Mouse (Mus musculus) T-helper 2 cell (primary cell): ENCODE measurements around the gene Snrpc.

Experiments used
- in situ Hi-C: fragments of 300-600 bp; cut with MboI, MseI; formaldehyde crosslinking; loops from one replicate; pipeline ENCODE4 v1.15.1; 2025; ENCODE audit warnings: high pct_unique_total_duplicates

Gene Snrpc

DNA sequence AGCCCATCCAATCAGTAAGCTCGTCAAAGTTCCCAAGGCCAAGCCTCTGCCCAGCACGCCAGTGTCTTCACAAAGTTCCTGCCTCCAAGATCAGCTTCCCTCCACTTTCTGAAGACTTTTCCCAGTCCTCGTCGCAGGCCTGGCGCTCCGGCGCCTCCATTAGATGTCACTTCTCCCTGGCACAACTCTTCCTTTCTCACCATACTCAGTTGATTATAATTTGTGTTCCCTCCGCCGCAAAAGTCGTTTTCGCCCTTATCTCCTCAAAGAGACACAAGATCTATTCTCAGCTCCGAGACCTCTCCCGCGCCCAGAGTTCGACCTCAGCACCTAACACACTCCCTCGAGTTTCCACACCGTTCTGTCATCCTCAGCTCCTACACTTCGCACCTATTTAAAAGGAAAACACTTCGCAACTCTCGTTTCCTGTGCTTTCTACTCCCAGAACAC lies 18.4 kb upstream of the Snrpc start:
- in situ Hi-C loops: no loop called here

DNA sequence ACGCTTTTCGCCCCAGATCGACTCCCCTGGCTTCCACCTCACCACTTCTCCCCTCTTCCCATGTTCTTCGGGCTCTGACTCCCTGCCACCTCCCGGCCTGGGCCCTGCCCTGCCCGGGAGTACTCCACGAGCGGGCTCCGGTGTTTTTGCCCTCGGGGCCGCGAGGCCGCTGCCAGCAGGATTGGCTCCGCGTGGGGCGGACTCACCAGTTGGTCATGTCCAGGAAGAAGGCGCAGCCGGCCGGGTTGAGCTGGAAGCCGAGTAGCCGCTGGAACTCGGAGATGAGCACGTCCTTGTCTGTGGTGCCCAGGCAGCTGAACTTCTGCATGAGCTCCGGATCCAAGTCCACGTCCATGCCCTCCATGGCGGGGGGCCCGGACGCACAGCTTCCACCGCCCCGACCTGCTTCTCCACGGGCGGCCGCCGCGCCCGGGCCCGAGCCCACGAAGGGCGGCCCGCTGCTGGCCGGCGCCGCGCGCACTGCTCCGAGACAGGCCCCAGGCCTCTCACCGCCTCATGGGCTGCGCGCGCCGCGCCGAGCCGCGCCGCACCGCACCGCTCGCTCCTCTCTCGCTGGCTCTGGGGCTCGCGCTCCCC lies 17.9 kb upstream of the Snrpc start:
- in situ Hi-C loops: loop anchor here (5.0 kb wide), 1 partner anchor 707 kb away; no protein-coding TSS in a partner anchor

DNA sequence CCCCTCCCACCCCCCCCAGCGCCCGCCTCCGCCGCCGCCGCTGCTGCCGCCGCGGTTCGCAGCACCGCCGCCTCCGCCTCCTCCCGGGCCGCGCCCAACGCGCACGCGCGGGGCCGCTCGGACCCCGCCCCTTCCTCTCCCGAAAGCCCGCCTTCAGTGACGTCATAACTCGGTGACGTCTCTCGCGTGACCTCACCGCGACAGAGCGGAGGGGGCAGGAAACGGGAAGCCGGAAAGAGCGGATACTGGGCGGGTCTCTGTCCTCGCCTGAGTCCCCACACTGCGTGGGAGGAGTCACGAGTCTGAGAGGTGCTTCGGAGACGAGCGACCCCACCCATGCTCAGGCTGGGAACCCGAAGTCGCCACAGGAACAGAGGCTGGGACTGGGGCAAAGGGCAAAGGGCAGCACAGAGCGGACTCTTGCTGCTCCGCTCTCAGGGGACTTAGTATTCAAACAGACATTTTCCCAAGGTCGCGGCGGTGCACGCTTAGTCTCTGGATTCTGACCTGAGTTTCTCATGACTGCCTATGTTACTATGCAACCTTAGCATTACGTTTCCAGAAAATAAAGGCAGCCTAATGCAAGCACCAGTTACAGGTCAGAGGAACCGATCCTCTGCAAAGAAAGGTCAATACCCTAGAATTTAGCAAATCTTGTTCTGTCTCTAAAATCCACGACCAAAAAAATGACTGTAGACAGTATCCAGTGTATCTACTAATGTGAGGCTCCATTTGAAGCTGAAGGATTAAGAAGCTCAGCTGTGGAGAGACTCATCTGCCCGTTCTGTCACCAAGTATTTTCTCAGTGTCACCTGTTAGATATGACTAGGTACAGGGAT lies 17.2 kb upstream of the Snrpc start, which contains the start of gene D17Wsu92e:
Gene D17Wsu92e, minus strand, starts transcription at position 81 of the 839 bp plus-strand sequence.
- in situ Hi-C loops: loop anchor here (5.0 kb wide), 1 partner anchor 707 kb away; no protein-coding TSS in a partner anchor

DNA sequence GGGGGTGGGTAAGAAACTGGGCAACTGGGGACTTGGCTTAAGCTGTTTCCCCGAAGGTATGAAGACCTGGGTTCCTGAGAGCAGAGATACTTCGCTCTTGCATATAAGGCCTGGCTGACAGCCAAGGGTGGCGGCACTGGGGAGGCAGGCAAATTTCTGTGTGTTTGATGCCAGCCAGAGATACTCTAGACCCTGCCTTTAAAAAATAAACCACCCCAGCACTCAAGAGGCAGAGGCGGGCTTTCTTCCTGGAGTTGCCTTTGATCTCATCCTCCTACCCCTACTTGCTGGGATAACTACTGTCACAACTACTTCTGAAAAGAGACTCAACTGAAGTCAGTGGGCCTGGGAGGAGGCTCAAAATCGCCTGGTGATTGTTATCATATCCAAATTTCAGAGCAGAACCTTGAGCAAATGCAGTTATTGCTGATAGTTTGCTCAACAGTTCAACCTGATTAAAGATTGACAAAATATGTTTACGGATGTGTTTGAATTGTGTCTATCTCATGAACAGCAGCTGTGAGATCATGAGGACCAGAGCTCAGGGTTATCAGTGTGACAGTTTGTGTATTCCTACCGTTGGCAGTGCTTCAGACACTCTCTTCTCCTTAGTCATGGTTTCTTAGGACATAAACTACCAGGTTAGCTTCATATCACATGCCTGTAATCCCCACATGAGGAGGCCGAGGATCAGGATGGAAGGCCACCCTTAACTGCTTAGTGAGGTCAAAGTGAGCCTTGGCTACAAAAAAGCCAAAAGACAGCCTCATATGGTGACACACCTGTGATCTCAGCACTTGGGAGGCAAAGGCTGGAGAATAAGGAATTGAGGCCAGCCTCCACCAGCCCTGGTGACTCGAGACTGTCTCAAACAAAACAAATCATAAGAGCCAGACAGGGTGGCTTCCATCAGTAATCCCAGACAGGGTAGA lies 16.3 kb upstream of the Snrpc start:
- in situ Hi-C loops: loop anchor here (5.0 kb wide), 1 partner anchor 706 kb away; no protein-coding TSS in a partner anchor

DNA sequence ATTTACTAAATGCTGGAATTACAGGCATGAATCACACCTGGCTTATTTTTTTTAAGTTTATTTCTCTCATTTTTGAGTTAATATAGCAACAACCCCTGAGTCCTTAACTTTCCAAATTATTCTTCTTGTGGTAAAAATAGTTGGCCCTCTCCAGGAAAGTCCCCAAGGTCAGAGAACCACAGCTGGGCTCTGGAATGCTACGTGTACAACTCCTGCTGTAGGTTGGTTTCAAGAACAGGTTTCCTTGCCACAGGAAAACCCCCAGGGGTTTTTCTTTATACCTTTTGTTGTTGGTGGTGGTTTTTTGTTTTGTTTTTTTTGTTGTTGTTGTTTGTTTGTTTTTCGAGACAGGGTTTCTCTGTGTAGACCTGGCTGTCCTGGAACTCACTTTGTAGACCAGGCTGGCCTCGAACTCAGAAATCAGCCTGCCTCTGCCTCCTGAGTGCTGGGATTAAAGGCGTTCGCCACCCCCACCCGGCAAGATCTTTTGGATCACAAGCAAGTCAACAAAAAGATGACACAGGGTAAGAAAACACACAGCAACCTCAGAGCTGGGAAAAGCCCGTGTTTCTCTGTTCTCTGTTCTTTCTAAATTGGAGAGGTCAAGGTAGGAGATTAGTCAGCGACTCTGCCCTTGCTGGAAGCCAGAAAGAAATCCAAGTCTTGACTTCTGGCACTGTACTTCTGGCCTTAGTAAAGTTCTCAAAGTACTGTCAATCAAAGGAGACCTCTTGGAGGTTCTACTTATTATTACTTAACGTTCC lies 14.6 kb upstream of the Snrpc start:
- in situ Hi-C loops: loop anchor here (5.0 kb wide), 1 partner anchor 704 kb away; no protein-coding TSS in a partner anchor

DNA sequence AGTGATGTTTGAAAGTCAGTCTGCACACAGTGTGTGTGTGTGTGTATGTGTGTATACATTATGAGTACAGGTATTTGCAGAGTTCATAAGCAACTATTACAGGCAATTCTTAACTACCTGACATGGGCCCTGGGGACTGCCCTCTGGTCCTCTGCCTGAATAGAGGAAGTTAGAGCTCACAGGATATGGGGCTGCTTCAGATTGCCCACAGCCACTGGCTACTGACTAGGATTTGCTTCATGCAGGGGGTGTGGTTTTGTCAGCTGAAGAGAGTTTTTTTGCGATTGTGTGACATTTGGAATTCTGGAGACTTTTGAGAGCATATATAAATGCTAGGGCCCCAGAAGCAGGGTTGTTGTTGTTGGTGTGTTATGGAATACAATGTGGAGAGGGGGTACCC lies 13.0 kb upstream of the Snrpc start:
- in situ Hi-C loops: loop anchor here (5.0 to 25.0 kb wide), 2 partner anchors 702 to 1988 kb away; partner anchors contain the start of genes Gm20683, Jmjd8, Rhbdl1 and Rhot2

DNA sequence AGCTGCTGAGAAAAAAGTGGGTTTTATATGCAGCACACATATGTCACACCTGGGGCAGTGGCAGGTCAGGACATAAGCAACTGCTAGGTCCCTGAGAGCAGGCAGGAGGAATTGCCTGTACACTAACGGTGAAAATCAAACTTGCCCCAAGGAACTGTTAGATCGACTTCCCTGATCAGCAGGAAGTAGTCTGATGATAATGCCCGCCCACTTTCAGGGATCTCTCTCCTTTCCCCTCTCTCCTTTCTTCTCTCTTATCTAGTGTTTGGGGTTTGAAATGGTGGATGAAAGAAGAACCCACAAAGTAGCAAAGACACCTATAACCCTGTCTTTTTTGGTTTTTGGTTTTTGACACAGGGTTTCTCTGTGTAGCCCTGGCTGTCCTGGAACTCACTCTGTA lies 12.4 kb upstream of the Snrpc start:
- in situ Hi-C loops: loop anchor here (25.0 kb wide), 1 partner anchor 1988 kb away; the partner anchor contains the start of genes Gm20683, Jmjd8, Rhbdl1 and Rhot2

DNA sequence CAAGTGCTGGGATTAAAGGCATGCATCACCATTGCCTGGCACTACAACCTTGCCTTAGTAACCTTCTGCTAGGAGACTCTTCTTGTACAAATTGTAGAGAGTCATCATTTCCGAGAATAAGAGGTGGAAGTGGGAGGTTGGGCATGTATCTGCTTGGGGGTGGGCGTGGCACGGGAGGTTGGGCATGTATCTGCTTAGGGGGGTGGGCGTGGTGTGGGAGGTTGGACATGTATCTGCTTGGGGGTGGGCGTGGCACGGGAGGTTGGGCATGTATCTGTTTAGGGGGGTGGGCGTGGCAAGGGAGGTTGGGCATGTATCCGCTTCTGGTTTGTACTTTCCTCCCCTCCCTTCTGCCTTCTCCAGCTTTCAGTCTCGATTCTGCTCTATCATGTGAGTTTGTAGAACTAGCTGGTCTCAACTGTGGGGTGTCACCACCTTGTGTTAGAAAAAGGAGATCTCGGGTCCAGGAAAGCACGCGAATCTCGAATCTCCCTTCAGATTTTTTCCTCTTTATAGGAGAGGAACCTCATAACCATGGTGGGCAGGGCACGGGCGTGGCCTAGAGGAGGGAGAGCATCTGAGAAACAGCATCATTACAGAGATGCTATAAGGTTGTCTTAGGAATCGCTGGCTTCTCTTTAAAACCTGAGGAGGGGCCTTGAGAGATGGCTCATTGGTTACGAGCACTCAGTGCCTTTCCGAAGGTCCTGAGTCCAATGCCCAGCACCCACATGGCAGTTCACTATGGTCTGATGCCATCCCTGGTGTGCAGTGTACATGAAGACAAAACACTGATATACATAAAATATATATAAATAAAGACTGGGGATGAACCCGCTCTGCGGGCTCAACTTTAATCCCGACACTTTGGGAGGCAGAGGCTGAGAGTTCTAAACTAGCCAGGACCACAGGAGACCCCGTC lies 11.7 kb upstream of the Snrpc start:
- in situ Hi-C loops: loop anchor here (25.0 kb wide), 1 partner anchor 1989 kb away; the partner anchor contains the start of genes Gm20683, Jmjd8, Rhbdl1 and Rhot2

DNA sequence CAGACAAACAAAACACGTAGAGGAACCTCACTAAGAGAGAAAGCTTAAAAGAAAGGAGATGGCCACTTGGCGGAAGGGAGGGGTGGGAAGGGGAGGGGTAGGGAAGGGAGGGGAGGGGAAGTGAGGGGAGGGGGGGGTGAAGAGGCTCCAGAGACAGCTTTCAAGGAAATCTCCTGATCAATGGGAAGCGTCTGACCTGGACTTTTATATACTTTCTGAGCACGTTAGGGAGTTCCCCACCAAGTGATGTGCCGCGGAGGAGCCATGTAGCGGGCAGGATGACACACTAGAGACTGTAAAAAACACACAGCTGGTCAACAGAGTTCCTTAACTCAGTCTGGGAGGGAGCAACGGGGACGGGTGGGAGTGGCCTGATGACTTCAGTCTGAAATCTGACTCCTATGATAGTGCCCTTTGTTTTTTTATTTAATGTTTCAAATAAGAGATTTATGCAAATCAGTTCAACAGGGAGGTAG lies 11.0 kb upstream of the Snrpc start:
- in situ Hi-C loops: loop anchor here (25.0 kb wide), 1 partner anchor 1990 kb away; the partner anchor contains the start of genes Gm20683, Jmjd8, Rhbdl1 and Rhot2

DNA sequence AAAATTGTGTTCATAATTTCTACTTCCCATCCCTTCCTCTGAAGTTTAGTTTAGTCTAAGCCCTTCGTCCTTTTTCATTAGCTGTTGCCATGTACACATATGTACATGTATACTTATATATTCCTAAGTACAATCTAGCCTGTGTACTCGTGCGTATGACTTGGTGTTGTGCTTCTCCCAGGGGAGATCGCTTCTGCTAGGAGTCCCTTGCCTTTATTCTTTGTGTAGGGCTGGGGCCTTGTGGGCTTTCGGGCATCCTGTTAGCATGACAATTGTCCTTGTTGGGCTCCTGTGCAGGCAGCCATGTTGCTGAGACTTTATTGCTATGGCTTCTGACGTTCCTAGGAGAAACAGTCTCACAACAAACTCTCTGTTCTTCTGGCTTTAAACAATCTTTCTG lies 10.4 kb upstream of the Snrpc start:
- in situ Hi-C loops: loop anchor here (25.0 kb wide), 1 partner anchor 1990 kb away; the partner anchor contains the start of genes Gm20683, Jmjd8, Rhbdl1 and Rhot2

DNA sequence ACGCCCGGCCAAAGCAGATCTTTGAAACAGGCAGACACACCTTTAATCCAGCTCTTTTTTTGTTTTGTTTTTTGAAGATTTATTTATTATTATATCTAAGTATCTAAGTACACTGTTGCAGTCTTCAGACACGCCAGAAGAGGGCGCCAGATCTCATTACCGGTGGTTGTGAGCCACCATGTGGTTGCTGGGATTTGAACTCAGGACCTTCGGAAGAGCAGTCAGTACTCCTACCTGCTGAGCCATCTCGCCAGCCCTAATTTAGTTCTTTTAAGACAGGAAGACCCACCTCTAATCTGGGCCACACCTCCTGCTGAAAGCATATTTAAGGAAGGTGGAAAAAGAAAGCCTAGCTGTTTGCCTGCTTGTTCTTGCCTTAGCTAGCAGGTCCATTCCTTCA lies 7.5 kb upstream of the Snrpc start:
- in situ Hi-C loops: loop anchor here (25.0 kb wide), 1 partner anchor 1993 kb away; the partner anchor contains the start of genes Gm20683, Jmjd8, Rhbdl1 and Rhot2

DNA sequence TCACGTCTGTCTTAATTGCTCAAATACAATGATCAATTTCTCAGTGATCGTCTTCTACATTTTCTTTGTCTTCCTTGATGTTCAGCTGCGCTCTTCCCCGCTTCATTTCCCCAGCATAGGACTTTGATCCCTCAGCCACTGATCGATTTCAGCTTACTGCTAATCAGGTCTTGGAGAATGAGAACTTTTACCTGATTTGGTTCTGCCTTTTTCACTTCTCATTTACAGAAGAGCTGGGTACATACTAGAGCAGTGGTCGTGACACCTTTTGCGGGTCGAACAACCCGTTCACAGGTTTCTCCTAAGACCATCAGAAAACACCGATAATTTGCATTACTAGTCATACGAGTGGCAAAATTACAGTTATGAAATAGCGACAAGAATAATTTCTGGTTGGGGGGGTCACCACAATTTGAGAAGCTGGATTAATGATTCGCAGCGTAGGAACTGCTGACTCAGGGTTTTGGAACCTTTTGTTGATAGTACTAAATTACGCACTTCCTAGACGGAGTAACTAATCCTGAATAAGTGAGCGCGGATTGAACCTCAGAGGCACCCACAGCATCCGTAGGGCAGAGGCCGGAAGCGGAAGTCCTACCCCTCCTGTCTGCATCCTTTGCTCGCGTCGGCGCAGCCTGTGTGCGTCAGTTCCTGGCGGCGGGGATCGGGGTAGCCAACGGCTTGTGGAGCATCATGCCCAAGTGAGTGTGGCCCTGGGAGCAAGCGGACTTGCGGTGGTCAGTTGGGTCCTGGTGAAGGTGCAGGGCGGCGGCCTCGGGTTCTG lies 1.7 kb downstream of the Snrpc start:
- in situ Hi-C loops: loop anchor here (5.0 to 25.0 kb wide), 2 partner anchors 68 to 2002 kb away; partner anchors contain the start of genes Anks1, Gm20683, Jmjd8 and Rhbdl1

DNA sequence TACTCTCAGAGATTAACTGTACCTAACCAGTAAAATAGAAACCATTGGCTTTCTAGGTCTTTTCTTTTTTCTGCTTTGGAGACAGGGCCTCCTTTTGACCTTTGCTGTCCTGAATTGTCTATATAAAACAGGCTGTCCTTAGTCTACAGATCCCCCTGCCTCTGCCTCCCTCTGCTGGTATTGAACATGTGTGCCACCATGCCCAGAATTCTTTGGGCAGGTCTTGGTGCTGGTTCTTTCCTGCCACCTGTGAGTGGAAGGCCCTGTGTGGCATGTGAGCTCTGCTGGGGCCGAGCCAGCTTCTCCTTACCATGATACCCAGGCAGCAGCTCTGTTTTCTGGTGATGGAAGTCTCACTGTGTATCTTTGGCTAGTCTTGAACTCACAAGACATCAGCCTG lies 10.4 kb downstream of the Snrpc start:
- in situ Hi-C loops: loop anchor here (25.0 kb wide), 1 partner anchor 2011 kb away; the partner anchor contains the start of genes Gm20683, Jmjd8, Rhbdl1 and Rhot2

DNA sequence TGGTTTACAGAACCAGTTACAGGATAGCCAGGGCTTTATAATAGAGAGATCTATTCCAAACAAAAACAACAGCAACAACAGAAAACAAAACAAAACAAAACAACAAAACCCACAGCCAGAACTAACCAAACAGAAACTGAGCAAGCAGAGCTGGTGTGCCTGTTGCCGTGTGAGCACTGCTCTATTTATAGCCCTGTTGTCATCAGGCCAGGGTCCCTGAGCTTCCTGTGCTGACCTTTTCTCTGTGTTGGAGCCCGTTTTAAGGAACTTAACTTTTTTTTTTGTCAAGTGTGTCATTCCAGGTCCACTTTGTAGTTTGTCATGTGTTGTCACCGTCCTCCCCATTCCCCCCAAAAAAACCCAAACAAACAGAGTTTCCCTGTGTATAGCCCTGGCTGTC lies 13.1 kb downstream of the Snrpc start:
- in situ Hi-C loops: no loop called here

DNA sequence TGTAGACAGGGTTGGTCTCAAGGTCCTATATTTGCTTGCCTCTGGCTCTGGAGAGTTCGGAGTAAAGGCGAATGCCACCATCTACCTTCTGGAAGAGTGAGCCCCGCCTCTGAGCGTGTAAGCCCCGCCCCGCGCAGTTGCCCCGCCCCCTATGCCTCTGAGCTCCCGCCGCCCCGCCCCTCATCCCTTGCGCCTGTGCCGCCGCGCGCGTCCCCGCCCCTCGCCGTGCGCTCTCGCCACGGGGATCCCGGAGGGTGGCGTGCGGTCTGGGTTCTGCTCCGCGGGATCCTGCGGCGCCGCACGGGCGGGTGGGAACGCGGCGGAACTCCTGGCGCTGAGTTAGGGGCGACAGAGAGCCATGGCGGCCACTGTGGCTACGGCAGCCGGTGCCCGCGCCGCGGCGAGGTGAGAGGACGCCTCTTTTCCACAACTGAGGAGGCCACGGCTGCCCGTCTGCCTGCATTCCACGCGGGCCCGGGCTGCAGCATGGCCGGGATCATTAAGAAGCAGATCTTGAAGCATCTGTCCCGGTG lies 18.4 kb downstream of the Snrpc start, which contains the start of gene Uhrf1bp1:
Gene Uhrf1bp1, plus strand, starts transcription at position 177 of the 533 bp plus-strand sequence.
- in situ Hi-C loops: no loop called here

DNA sequence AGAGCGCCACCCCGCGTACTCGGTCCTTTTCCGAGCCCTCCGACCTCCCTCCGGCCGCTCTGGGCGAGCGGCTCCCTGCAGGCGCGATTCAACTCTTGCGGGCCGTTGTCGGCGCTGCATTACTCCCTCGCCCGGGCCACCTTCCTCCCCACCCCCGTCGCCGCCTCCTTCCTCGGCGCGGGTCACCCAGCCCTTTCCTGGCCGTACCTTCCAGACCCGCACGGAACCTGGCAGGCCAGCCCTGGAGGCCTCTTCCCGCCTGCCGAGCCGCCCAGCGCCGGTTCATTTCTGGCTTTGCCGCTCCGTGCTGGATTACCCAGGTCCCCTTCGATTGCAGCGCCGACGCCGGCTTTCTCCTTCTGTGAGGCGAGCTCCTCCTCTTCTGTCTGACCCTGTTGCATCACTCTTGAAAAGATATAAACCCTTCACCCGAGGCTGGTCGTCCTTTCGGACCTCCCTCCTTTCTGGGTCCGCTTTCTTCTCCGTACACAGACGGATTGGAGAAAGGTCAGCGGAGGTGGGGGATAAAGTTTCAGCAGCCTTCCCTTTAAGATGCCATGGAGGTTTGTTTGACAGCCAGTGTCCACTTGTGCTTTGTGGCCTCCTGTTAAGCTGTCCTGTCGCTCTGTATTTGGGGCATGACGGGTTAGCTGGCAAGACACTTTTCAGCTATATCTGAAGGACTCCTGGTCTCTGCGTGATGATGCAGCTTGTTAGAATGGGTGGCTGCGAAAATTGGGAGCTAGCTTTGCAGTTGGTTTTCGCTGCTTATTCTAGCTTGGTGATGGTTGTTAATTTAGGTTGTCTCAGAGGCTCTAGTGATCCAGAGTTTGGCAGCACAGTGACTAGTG lies 19.1 kb downstream of the Snrpc start:
- in situ Hi-C loops: no loop called here
